Mouse (Mus musculus): ENCODE data around the gene Cldnd1. TPM values are rescaled to one million over a fixed set of nuclear protein-coding genes. Genes with fewer than 3 reads are reported as not detected.

Cldnd1 gene
- polyA plus RNA-seq, 1 experiment from 2014 or later: 127 TPM

GRCm38 (mm10) chr16:58726680-58727476, 832 bp upstream of the Cldnd1 start:
- H3K4me3 ChIP-seq (ENCODE audit: low read depth, low read length): peak overlapping the region; percentile 82
- H3K4me1 ChIP-seq (ENCODE audit: insufficient read depth): no peaks in the 10 kb centered on the region
- no peak overlapping the region for H3K9ac ChIP-seq
- WGBS: 72% methylated on average over 11 of the region's 11 CpGs
- peak overlapping the region; percentile 53 for H3K4me2 ChIP-seq
- DNase-seq: no peak
- peaks cover 24% of the 10 kb centered on the region for H3K36me3 ChIP-seq (ENCODE audit: insufficient read depth)
- no peaks in the 10 kb centered on the region for H3K9me3 ChIP-seq (ENCODE audit: low read depth, low read length)
- no peaks in the 10 kb centered on the region for H3K27me3 ChIP-seq (ENCODE audit: insufficient read depth, low read length)
- no peak for TF ChIP-seq CTCF (IDR thresholded peaks at IDR 0.05; ENCODE audit: low read depth)
- no peak overlapping the region for H3K27ac ChIP-seq (ENCODE audit: low read depth)
- no peak for ATAC-seq (ENCODE audit: insufficient read depth)

DNA sequence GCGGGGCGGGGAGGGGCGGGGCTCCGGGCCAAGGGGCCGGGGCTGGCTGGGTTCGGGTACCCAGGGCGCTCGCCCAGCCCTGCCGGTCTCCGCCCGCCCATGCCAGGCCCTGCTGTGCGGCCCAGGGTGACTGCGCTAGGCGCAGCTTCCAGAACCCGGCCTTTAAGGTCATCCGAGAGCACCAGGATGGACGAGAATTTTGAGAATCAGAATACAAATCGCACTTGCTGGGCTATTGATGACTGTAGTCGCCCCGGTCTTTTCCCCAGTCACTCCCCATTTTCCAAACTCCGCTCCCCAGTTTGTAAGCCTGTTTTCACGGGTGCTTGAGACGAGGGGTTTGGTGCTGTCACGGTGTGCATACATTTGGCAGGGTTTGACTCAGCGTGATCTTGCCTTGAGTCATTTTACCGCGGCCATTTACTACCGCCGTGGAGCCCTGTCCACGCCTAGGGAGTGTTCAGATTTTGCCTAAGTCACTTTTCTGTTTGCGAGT, 514 bp downstream of the Cldnd1 start:
- Histone ChIP-seq H3K9ac (peak overlapping the region; percentile 74), H3K4me3 (ENCODE audit: low read depth, low read length) (peak overlapping the region; percentile 82), H3K27ac (ENCODE audit: low read depth) (peak overlapping the region; percentile 77), H3K36me3 (ENCODE audit: insufficient read depth) (peaks cover 37% of the 10 kb centered on the region), H3K4me2 (peak overlapping the region; percentile 67), H3K9me3 (ENCODE audit: low read depth, low read length) (no peaks in the 10 kb centered on the region), H3K4me1 (ENCODE audit: insufficient read depth) (no peaks in the 10 kb centered on the region), H3K27me3 (ENCODE audit: insufficient read depth, low read length) (no peaks in the 10 kb centered on the region)
- peak; percentile 46 for DNase-seq
- no peak for TF ChIP-seq CTCF (IDR thresholded peaks at IDR 0.05; ENCODE audit: low read depth)
- under 1% methylated on average over 31 of the region's 31 CpGs for WGBS
- peak; percentile 94 for ATAC-seq (ENCODE audit: insufficient read depth)

- ATAC-seq (ENCODE audit: insufficient read depth) (no peak), DNase-seq (no peak)
- H3K4me1 ChIP-seq (ENCODE audit: insufficient read depth): no peaks in the 10 kb centered on the region
- TF ChIP-seq CTCF (IDR thresholded peaks at IDR 0.05; ENCODE audit: low read depth): no peak
- no peaks in the 10 kb centered on the region for H3K9me3 ChIP-seq (ENCODE audit: low read depth, low read length)
- peaks cover 22% of the 10 kb centered on the region; the same call in 1 of the 2 replicates for H3K36me3 ChIP-seq (ENCODE audit: insufficient read depth)
- H3K4me2 ChIP-seq: no peak overlapping the region
- H3K27me3 ChIP-seq (ENCODE audit: insufficient read depth, low read length): no peaks in the 10 kb centered on the region
- H3K27ac ChIP-seq (ENCODE audit: low read depth): no peak overlapping the region
- no peak overlapping the region for H3K9ac ChIP-seq
- H3K4me3 ChIP-seq (ENCODE audit: low read depth, low read length): no peak overlapping the region
- WGBS: 72% methylated on average over 4 of the region's 4 CpGs
Observed at GRCm38 (mm10) chr16:58738205-58738604, 10.5 kb downstream of the Cldnd1 start.

- Histone ChIP-seq H3K27ac (ENCODE audit: low read depth) (no peak overlapping the region), H3K4me2 (no peak overlapping the region), H3K9ac (no peak overlapping the region), H3K36me3 (ENCODE audit: insufficient read depth) (peaks cover 17% of the 10 kb centered on the region; the same call in 1 of the 2 replicates), H3K27me3 (ENCODE audit: insufficient read depth, low read length) (no peaks in the 10 kb centered on the region), H3K4me1 (ENCODE audit: insufficient read depth) (no peaks in the 10 kb centered on the region), H3K4me3 (ENCODE audit: low read depth, low read length) (no peak overlapping the region), H3K9me3 (ENCODE audit: low read depth, low read length) (no peaks in the 10 kb centered on the region)
- no peak for TF ChIP-seq CTCF (IDR thresholded peaks at IDR 0.05; ENCODE audit: low read depth)
- no peak for ATAC-seq (ENCODE audit: insufficient read depth)
- no peak for DNase-seq
- WGBS: 82% methylated on average over 1 of the region's 1 CpGs
Observed at GRCm38 (mm10) chr16:58738800-58739199, 11.1 kb downstream of the Cldnd1 start.

DNA sequence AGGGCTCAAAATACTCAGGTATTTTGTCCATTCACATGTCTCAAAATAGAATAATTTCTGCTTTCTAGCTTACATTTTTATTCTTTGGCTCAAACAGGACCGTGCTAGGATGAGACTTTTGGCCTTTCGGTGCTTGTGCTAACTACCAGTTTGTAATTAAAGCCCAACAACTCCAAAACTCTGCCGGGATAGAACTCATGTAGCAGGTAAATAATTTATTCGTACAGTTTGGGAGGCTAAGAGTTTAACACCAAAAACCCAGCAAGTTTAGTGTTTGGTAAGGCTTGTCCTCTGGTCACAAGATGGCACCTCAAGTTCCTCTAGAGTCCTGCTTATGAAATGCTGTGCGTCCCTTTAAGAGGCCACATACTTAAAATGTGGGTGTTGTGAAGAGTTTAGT, 13.0 kb downstream of the Cldnd1 start:
- no peak overlapping the region for H3K27ac ChIP-seq (ENCODE audit: low read depth)
- H3K9me3 ChIP-seq (ENCODE audit: low read depth, low read length): no peaks in the 10 kb centered on the region
- ATAC-seq (ENCODE audit: insufficient read depth) (no peak), DNase-seq (no peak)
- H3K36me3 ChIP-seq (ENCODE audit: insufficient read depth): 0 out of 2 replicates have a peak, but pooled peaks cover 1% of the 10 kb centered on the region
- no peaks in the 10 kb centered on the region for H3K27me3 ChIP-seq (ENCODE audit: insufficient read depth, low read length)
- H3K4me3 ChIP-seq (ENCODE audit: low read depth, low read length): no peak overlapping the region
- H3K4me1 ChIP-seq (ENCODE audit: insufficient read depth): no peaks in the 10 kb centered on the region
- 88% methylated on average over 5 of the region's 5 CpGs for WGBS
- H3K9ac ChIP-seq: no peak overlapping the region
- no peak for TF ChIP-seq CTCF (IDR thresholded peaks at IDR 0.05; ENCODE audit: low read depth)
- H3K4me2 ChIP-seq: no peak overlapping the region

DNA sequence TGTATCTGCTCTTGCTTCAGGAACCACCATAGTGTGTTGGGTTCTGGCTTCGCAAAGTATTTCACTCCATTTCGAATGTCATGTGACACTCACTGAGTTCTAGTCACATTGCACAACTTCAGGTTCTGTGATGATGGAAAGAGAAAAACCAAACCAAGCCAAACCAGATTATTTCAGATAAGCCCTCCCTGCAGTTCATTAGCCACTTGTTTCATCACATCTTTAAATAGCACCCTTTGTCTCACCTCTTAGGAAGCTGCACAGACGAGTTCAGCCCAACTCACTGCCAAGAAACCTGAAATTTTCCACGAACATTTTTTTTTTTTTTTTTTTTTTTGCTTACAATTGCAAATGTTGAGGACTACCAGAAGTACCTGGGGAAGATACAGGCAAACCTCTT, 19.0 kb downstream of the Cldnd1 start:
- Histone ChIP-seq H3K4me3 (ENCODE audit: low read depth, low read length) (no peak overlapping the region), H3K4me2 (no peak overlapping the region), H3K4me1 (ENCODE audit: insufficient read depth) (no peaks in the 10 kb centered on the region), H3K27ac (ENCODE audit: low read depth) (no peak overlapping the region), H3K9ac (no peak overlapping the region), H3K36me3 (ENCODE audit: insufficient read depth) (no peaks in the 10 kb centered on the region), H3K9me3 (ENCODE audit: low read depth, low read length) (no peaks in the 10 kb centered on the region), H3K27me3 (ENCODE audit: insufficient read depth, low read length) (no peaks in the 10 kb centered on the region)
- ATAC-seq (ENCODE audit: insufficient read depth) (no peak), DNase-seq (no peak)
- no peak for TF ChIP-seq CTCF (IDR thresholded peaks at IDR 0.05; ENCODE audit: low read depth)
- 55% methylated on average over 4 of the region's 4 CpGs for WGBS

DNA sequence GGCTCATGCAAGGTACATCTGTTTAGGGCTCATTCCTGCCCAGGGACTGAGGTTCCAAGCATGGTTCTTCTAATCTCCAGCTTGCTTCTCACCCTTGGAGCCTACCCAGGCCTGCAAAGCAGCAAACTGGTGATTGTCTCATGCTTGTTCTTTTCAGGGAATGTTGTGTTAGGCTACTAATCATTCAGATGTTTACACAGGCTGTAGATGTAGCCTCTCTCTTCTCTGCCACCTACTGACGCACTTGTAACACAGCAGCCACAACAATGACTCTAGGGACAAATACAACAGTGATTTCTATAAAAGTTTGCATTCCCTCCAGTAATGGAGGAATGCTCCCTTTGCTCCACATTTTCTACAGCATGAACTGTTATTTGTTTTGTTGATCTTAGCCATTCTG, 23.6 kb downstream of the Cldnd1 start:
- Histone ChIP-seq H3K4me1 (ENCODE audit: insufficient read depth) (no peaks in the 10 kb centered on the region), H3K27ac (ENCODE audit: low read depth) (no peak overlapping the region), H3K4me3 (ENCODE audit: low read depth, low read length) (no peak overlapping the region), H3K4me2 (no peak overlapping the region), H3K27me3 (ENCODE audit: insufficient read depth, low read length) (no peaks in the 10 kb centered on the region), H3K9me3 (ENCODE audit: low read depth, low read length) (no peaks in the 10 kb centered on the region), H3K9ac (no peak overlapping the region), H3K36me3 (ENCODE audit: insufficient read depth) (no peaks in the 10 kb centered on the region)
- peak; percentile 57 for TF ChIP-seq CTCF (IDR thresholded peaks at IDR 0.05; ENCODE audit: low read depth)
- DNase-seq: peak; percentile 40
- WGBS: 28% methylated on average over 1 of the region's 1 CpGs
- ATAC-seq (ENCODE audit: insufficient read depth): peak; percentile 68; the same call in 1 of the 2 replicates

Data from lung, embryonic 14.5 days (tissue).